Mouse (Mus musculus): Measurements from ENCODE around the gene Nedd9. TPM values are rescaled to one million over a fixed set of nuclear protein-coding genes. Genes with fewer than 3 reads are reported as not detected.

Gene Nedd9
- total and polyA plus RNA-seq, 2 experiments from 2014 or later = 7.8 to 19.7 TPM

- peak; percentile 13 for DNase-seq (ENCODE audit: low spot score)
- Histone ChIP-seq H3K4me3 (ENCODE audit: low read depth, low read length) (no peak overlapping the region), H3K9ac (replicated peaks; ENCODE audit: low read length, poor library complexity, severe bottlenecking) (no peak overlapping the region), H3K27me3 (ENCODE audit: insufficient read depth, low read length) (no peaks in the 10 kb centered on the region), H3K4me1 (ENCODE audit: insufficient read depth, low read length) (no peaks in the 10 kb centered on the region), H3K4me2 (ENCODE audit: low read depth, low read length, poor library complexity, severe bottlenecking) (no peak overlapping the region), H3K36me3 (ENCODE audit: insufficient read depth, low read length) (no peaks in the 10 kb centered on the region), H3K9me3 (ENCODE audit: low read length) (no peaks in the 10 kb centered on the region), H3K27ac (ENCODE audit: low read depth, low read length) (no peak overlapping the region)
- 68% methylated on average over 9 of the region's 9 CpGs for WGBS
- no peak for ATAC-seq (ENCODE audit: low FRiP score)
- TF ChIP-seq CTCF (IDR thresholded peaks at IDR 0.05) = peak; percentile 14; the same call in 1 of the 2 replicates
Measured at GRCm38 (mm10) chr13:41489705-41490275, 2.6 kb upstream of the Nedd9 start.

- Histone ChIP-seq H3K27me3 (ENCODE audit: insufficient read depth, low read length) (no peaks in the 10 kb centered on the region), H3K36me3 (ENCODE audit: insufficient read depth, low read length) (no peaks in the 10 kb centered on the region), H3K4me1 (ENCODE audit: insufficient read depth, low read length) (no peaks in the 10 kb centered on the region), H3K9me3 (ENCODE audit: low read length) (no peaks in the 10 kb centered on the region), H3K27ac (ENCODE audit: low read depth, low read length) (no peak overlapping the region), H3K4me2 (ENCODE audit: low read depth, low read length, poor library complexity, severe bottlenecking) (no peak overlapping the region), H3K4me3 (ENCODE audit: low read depth, low read length) (no peak overlapping the region), H3K9ac (replicated peaks; ENCODE audit: low read length, poor library complexity, severe bottlenecking) (no peak overlapping the region)
- WGBS = 78% methylated on average over 2 of the region's 2 CpGs
- DNase-seq (ENCODE audit: low spot score) (no peak), ATAC-seq (ENCODE audit: low FRiP score) (no peak)
- TF ChIP-seq CTCF (IDR thresholded peaks at IDR 0.05) = no peak
Measured at GRCm38 (mm10) chr13:41487409-41487743, 214 bp upstream of the Nedd9 start.

- Histone ChIP-seq H3K36me3 (ENCODE audit: insufficient read depth, low read length) (no peaks in the 10 kb centered on the region), H3K27ac (ENCODE audit: low read depth, low read length) (no peak overlapping the region), H3K4me1 (ENCODE audit: insufficient read depth, low read length) (no peaks in the 10 kb centered on the region), H3K9ac (replicated peaks; ENCODE audit: low read length, poor library complexity, severe bottlenecking) (no peak overlapping the region), H3K9me3 (ENCODE audit: low read length) (no peaks in the 10 kb centered on the region), H3K4me2 (ENCODE audit: low read depth, low read length, poor library complexity, severe bottlenecking) (no peak overlapping the region), H3K27me3 (ENCODE audit: insufficient read depth, low read length) (no peaks in the 10 kb centered on the region), H3K4me3 (ENCODE audit: low read depth, low read length) (no peak overlapping the region)
- ATAC-seq (ENCODE audit: low FRiP score) (no peak), DNase-seq (ENCODE audit: low spot score) (no peak)
- TF ChIP-seq CTCF (IDR thresholded peaks at IDR 0.05) = no peak
- 95% methylated on average over 7 of the region's 7 CpGs for WGBS
Measured at GRCm38 (mm10) chr13:41483966-41484365, 3.2 kb downstream of the Nedd9 start.

- H3K36me3 ChIP-seq (ENCODE audit: insufficient read depth, low read length) = no peaks in the 10 kb centered on the region
- H3K9ac ChIP-seq (replicated peaks; ENCODE audit: low read length, poor library complexity, severe bottlenecking) = no peak overlapping the region
- no peaks in the 10 kb centered on the region for H3K9me3 ChIP-seq (ENCODE audit: low read length)
- no peak overlapping the region for H3K4me2 ChIP-seq (ENCODE audit: low read depth, low read length, poor library complexity, severe bottlenecking)
- ATAC-seq (ENCODE audit: low FRiP score) = no peak
- 18% methylated on average over 3 of the region's 3 CpGs for WGBS
- no peaks in the 10 kb centered on the region for H3K4me1 ChIP-seq (ENCODE audit: insufficient read depth, low read length)
- H3K27me3 ChIP-seq (ENCODE audit: insufficient read depth, low read length) = no peaks in the 10 kb centered on the region
- no peak overlapping the region for H3K4me3 ChIP-seq (ENCODE audit: low read depth, low read length)
- DNase-seq (ENCODE audit: low spot score) = peak; percentile 10
- TF ChIP-seq CTCF (IDR thresholded peaks at IDR 0.05) = no peak
- H3K27ac ChIP-seq (ENCODE audit: low read depth, low read length) = no peak overlapping the region
Measured at GRCm38 (mm10) chr13:41482408-41483011, 4.7 kb downstream of the Nedd9 start.

- ATAC-seq (ENCODE audit: low FRiP score) = no peak
- no peak for TF ChIP-seq CTCF (IDR thresholded peaks at IDR 0.05)
- H3K27me3 ChIP-seq (ENCODE audit: insufficient read depth, low read length) = no peaks in the 10 kb centered on the region
- no peaks in the 10 kb centered on the region for H3K9me3 ChIP-seq (ENCODE audit: low read length)
- WGBS = 75% methylated on average over 13 of the region's 15 CpGs
- H3K36me3 ChIP-seq (ENCODE audit: insufficient read depth, low read length) = no peaks in the 10 kb centered on the region
- no peaks in the 10 kb centered on the region for H3K4me1 ChIP-seq (ENCODE audit: insufficient read depth, low read length)
- no peak overlapping the region for H3K27ac ChIP-seq (ENCODE audit: low read depth, low read length)
- no peak overlapping the region for H3K9ac ChIP-seq (replicated peaks; ENCODE audit: low read length, poor library complexity, severe bottlenecking)
- no peak overlapping the region for H3K4me2 ChIP-seq (ENCODE audit: low read depth, low read length, poor library complexity, severe bottlenecking)
- no peak for DNase-seq (ENCODE audit: low spot score)
- no peak overlapping the region for H3K4me3 ChIP-seq (ENCODE audit: low read depth, low read length)
Measured at GRCm38 (mm10) chr13:41479737-41480435, 7.3 kb downstream of the Nedd9 start.

- no peak for DNase-seq (ENCODE audit: low spot score)
- Histone ChIP-seq H3K9ac (replicated peaks; ENCODE audit: low read length, poor library complexity, severe bottlenecking) (no peak overlapping the region), H3K4me2 (ENCODE audit: low read depth, low read length, poor library complexity, severe bottlenecking) (no peak overlapping the region), H3K27me3 (ENCODE audit: insufficient read depth, low read length) (no peaks in the 10 kb centered on the region), H3K4me1 (ENCODE audit: insufficient read depth, low read length) (no peaks in the 10 kb centered on the region), H3K36me3 (ENCODE audit: insufficient read depth, low read length) (no peaks in the 10 kb centered on the region), H3K4me3 (ENCODE audit: low read depth, low read length) (no peak overlapping the region), H3K9me3 (ENCODE audit: low read length) (no peaks in the 10 kb centered on the region), H3K27ac (ENCODE audit: low read depth, low read length) (no peak overlapping the region)
- ATAC-seq (ENCODE audit: low FRiP score) = no peak
- TF ChIP-seq CTCF (IDR thresholded peaks at IDR 0.05) = no peak
- WGBS = 24% methylated on average over 4 of the region's 4 CpGs
Measured at GRCm38 (mm10) chr13:41476216-41476615, 10.9 kb downstream of the Nedd9 start.
